Mouse (Mus musculus) heart, postnatal 0 days (tissue): ENCODE results near the gene Grid2.

Source experiments
- CTCF ChIP-seq: IDR thresholded peaks from 2 replicates; pipeline ENCODE4 v1.5.1; 2016; ENCODE audit warnings: antibody characterized with exemption, control low read depth, low read depth
- EP300 ChIP-seq: IDR thresholded peaks from 2 replicates; pipeline ENCODE4 v1.6.1; 2016; ENCODE audit warnings: antibody characterized with exemption, low read depth

GRCm38 (mm10) chr6:64326936-64327335 lies 1071.3 kb downstream of the Grid2 start:
- TF ChIP-seq CTCF (no peak), EP300 (no peak)
